Mouse (Mus musculus) intestine, embryonic 15.5 days (tissue): ENCODE results near the gene Fh1. TPM values are rescaled to one million over a fixed set of nuclear protein-coding genes. Genes with fewer than 3 reads are reported as not detected.

Experiments used
- ATAC-seq: fragments of 200-750 bp; cut with Nextera tagmentation; 2 replicates; pipeline ENCODE4 v1.8.0; 2017; ENCODE audit warnings: moderate TSS enrichment, moderate library complexity
- H3K27ac ChIP-seq: fragments of 300-500 bp; sonication (generic); 2 replicates; pipeline ENCODE4 v1.5.1; 2015; ENCODE audit warnings: mild to moderate bottlenecking, inconsistent platforms
- H3K27me3 ChIP-seq: fragments of 300-500 bp; sonication (generic); replicated peaks from 2 replicates; pipeline ENCODE4 v1.6.1; 2015; ENCODE audit warnings: inconsistent platforms
- H3K36me3 ChIP-seq: fragments of 300-500 bp; sonication (generic); 2 replicates; pipeline ENCODE4 v1.6.1; 2015; ENCODE audit warnings: inconsistent platforms
- H3K4me1 ChIP-seq: fragments of 300-500 bp; sonication (generic); replicated peaks from 2 replicates; pipeline ENCODE4 v1.6.1; 2015; ENCODE audit warnings: inconsistent platforms
- H3K4me2 ChIP-seq: fragments of 300-500 bp; sonication (generic); replicated peaks from 2 replicates; pipeline ENCODE4 v1.6.1; 2015; ENCODE audit warnings: mild to moderate bottlenecking, inconsistent platforms
- H3K4me3 ChIP-seq: fragments of 300-500 bp; sonication (generic); replicated peaks from 2 replicates; pipeline ENCODE4 v1.5.1; 2015; ENCODE audit warnings: inconsistent platforms
- H3K9ac ChIP-seq: fragments of 300-500 bp; sonication (generic); 2 replicates; pipeline ENCODE4 v1.6.1; 2015; ENCODE audit warnings: inconsistent platforms
- H3K9me3 ChIP-seq: fragments of 300-500 bp; sonication (generic); 2 replicates; pipeline ENCODE4 v1.6.1; 2016; ENCODE audit warnings: inconsistent platforms
- WGBS: fragments of 180-500 bp; shearing (Covaris S2); methylation state at CpG from one replicate; pipeline ENCODE4 v1.1.7; 2015; 5-methylcytosine and 5-hydroxymethylcytosine counted together
- polyA plus RNA-seq: library from polyadenylated mRNA; unstranded; fragments of >200 nt; fragmentation: Nextera tagmentation; extraction: Ambion mirVana; gene quantifications from 2 replicates; pipeline ENCODE4 v1.2.1, GENCODE M21; 2015

The Fh1 gene
- polyA plus RNA-seq, 1 experiment from 2014 or later, result 155 TPM

DNA sequence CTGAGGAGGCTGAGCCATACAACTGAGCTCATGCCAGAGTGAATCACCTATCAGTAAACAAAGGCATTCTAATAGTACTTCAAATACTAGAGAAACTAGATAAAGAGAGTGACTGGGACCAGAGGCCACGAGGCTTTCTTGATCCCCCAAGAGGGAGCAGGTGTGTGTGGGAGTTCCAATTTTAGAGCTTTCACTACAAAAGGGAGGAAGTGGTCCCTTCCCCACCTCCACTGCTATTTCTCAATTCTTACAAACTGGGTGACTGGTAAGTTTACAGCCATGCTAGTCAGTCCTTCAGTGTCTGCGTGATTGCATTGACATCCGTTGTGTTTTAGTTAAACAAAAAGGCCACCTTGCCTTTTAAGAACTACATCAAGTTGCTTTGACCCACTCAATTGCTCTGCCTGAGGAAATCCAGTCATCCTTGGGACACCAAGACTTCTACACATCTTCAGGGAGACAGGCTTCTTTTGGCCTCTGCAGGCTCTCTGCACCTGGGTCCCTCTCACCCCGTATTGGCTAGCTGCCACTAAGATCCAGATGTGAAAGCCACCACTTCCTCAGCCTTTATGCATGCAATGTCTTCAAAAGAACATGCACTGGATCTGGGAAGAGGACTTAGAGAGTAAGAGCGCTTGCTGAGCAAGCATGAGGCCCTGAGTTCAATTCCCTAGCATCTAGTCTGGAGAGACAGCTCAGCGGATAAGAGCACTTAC is 15.2 kb upstream of the Fh1 start:
- Histone ChIP-seq H3K9ac (no peak overlapping the region), H3K27me3 (no peaks in the 10 kb centered on the region), H3K4me3 (no peak overlapping the region), H3K9me3 (no peaks in the 10 kb centered on the region), H3K4me1 (no peaks in the 10 kb centered on the region), H3K36me3 (no peaks in the 10 kb centered on the region), H3K27ac (no peak overlapping the region), H3K4me2 (no peak overlapping the region)
- ATAC-seq, result no peak
- WGBS, result 65% methylated on average over 6 of the region's 6 CpGs

DNA sequence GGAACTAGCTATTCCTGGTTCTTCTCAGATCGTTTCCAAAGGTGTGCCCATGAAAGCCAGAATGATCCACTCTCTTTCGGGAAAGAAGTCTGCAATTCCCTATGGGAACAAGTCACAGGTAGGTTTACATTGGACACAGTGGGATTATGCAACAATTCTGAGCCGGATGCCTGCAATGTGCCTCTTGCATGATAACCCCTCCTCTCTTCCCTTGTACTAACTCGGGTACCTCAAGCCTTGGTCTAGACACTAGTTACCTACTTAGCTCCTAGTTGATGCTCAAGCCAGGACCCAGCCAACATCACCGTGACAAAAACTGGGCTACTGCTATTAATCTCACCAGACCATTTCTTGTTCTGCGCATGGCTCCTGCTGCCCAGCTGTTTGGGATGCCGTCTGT is 13.6 kb upstream of the Fh1 start:
- Histone ChIP-seq H3K36me3 (no peaks in the 10 kb centered on the region), H3K4me2 (no peak overlapping the region), H3K27ac (no peak overlapping the region), H3K4me3 (no peak overlapping the region), H3K27me3 (no peaks in the 10 kb centered on the region), H3K9me3 (no peaks in the 10 kb centered on the region), H3K9ac (no peak overlapping the region), H3K4me1 (no peaks in the 10 kb centered on the region)
- 79% methylated on average over 7 of the region's 7 CpGs for whole genome bisulfite sequencing
- no peak for ATAC-seq

DNA sequence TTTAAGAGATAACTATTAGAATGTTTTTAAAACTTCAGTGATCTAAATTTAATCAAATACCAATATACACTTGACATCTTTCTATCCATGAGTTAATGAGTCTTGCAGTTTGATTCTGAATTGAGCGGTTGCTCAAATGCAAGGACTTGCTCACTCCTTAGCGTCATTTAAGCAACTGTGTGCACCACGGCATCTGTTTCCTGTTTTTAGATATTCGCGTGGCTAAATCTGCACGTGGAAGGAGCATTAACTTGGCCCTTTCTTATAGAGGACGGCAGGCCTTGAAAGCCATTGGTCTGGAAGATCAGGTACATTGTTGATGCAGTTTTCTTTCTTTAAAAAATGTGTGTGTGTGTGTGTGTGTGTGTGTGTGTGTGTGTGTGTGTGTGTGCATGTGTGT is 12.2 kb upstream of the Fh1 start:
- no peak overlapping the region for H3K4me2 ChIP-seq
- no peaks in the 10 kb centered on the region for H3K9me3 ChIP-seq
- no peaks in the 10 kb centered on the region for H3K36me3 ChIP-seq
- no peak for ATAC-seq
- H3K27me3 ChIP-seq, result no peaks in the 10 kb centered on the region
- H3K4me1 ChIP-seq, result no peaks in the 10 kb centered on the region
- WGBS, result 76% methylated on average over 7 of the region's 7 CpGs
- no peak overlapping the region for H3K9ac ChIP-seq
- no peak overlapping the region for H3K4me3 ChIP-seq
- no peak overlapping the region for H3K27ac ChIP-seq

DNA sequence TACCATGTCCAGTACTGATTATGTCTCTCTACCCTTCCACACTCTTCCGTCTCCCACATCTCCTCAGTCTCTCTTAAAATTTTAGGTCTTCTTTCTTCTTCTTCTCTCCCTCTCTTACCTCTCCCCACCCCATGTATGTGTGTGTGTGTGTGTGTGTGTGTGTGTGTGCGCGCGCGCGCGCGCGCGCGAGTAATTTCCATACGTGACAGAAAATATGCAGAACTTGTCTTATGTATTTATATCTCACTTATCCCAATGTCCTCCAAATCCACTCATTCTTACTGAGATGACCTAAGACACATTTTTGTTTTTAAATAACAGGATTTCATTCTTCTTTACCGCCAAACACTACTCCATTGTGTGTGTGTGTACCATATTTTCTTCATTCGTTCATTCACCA is 7.0 kb upstream of the Fh1 start:
- Histone ChIP-seq H3K36me3 (no peaks in the 10 kb centered on the region), H3K27me3 (no peaks in the 10 kb centered on the region), H3K4me1 (no peaks in the 10 kb centered on the region), H3K9me3 (no peaks in the 10 kb centered on the region), H3K4me3 (no peak overlapping the region), H3K27ac (no peak overlapping the region), H3K9ac (no peak overlapping the region), H3K4me2 (no peak overlapping the region)
- no peak for ATAC-seq
- 95% methylated on average over 14 of the region's 14 CpGs for WGBS

DNA sequence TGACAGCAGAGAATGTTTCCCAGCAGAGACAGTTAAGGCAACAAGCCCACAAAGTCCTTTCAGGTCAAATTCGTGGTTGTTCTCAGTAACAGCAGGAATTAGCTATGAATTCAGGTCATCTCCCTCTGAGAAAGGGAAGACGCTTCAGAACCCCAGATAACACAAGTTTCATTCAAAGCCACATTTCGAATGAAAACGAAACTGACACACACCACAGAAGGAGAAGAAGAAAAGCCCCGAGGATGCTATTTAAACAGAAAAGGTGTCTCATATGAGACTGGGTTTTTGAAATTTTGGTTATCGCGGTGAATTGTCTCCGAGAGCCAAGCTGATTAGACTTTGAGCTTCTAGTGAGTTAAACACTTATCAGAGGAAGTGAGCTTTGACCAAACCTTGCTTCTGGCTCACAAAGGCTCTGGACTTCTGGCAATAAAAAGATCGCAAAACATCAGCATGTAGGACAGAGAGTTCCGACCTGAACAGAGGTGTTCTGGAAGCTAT is 6.3 kb upstream of the Fh1 start:
- H3K4me2 ChIP-seq, result no peak overlapping the region
- no peaks in the 10 kb centered on the region for H3K9me3 ChIP-seq
- WGBS, result 64% methylated on average over 10 of the region's 10 CpGs
- no peaks in the 10 kb centered on the region for H3K36me3 ChIP-seq
- no peaks in the 10 kb centered on the region for H3K27me3 ChIP-seq
- no peak overlapping the region for H3K9ac ChIP-seq
- H3K4me1 ChIP-seq, result no peaks in the 10 kb centered on the region
- H3K27ac ChIP-seq, result no peak overlapping the region
- no peak overlapping the region for H3K4me3 ChIP-seq
- peak; percentile 90 for ATAC-seq

DNA sequence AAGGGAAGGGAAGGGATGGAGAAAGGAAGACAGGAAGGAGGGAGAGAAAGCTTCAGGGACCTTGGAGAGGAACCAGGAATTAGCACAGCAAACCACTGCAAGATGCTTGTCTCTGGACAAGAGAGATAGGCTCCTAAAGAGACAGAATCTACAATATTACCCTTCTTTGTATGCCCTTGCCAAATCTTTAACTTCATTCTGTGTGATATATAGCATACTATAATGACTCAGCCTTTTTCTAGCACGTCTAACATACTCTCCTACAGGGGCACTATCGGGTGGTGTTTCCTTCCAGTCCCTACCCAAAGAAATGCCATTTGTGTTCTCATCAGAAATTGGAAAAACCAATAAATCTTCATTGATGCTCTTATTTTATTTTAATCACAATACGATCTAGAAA is 5.6 kb upstream of the Fh1 start:
- H3K36me3 ChIP-seq, result no peaks in the 10 kb centered on the region
- no peaks in the 10 kb centered on the region for H3K4me1 ChIP-seq
- ATAC-seq, result no peak
- H3K9ac ChIP-seq, result no peak overlapping the region
- no peak overlapping the region for H3K27ac ChIP-seq
- H3K27me3 ChIP-seq, result no peaks in the 10 kb centered on the region
- no peak overlapping the region for H3K4me3 ChIP-seq
- H3K4me2 ChIP-seq, result no peak overlapping the region
- WGBS, result 80% methylated on average over 3 of the region's 3 CpGs
- H3K9me3 ChIP-seq, result no peaks in the 10 kb centered on the region

GRCm38 (mm10) chr1:175630345-175630744 is 4.9 kb upstream of the Fh1 start:
- Histone ChIP-seq H3K9me3 (no peaks in the 10 kb centered on the region), H3K27ac (no peak overlapping the region), H3K9ac (no peak overlapping the region), H3K4me3 (no peak overlapping the region), H3K36me3 (no peaks in the 10 kb centered on the region), H3K4me2 (no peak overlapping the region), H3K4me1 (no peaks in the 10 kb centered on the region), H3K27me3 (no peaks in the 10 kb centered on the region)
- ATAC-seq, result no peak
- 72% methylated on average over 5 of the region's 5 CpGs for WGBS

DNA sequence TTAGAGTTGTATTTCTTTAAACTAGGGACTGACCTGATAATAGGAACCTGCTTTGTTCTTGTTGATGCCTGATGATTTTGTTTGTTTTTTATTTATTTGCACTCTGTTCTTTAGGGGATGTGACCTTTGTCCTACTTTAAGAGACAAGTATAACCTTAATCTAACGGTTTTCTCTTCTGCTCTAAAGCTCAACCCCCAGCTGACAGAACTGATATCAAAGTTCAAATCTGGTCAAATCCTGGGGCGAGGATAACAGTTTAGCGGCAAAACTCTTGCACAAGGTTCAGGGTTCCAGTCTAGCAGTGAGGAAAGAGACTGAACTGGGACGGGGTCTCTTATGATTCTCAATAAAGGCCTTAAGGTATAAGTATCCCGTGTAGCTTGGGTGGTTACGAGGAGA is 3.8 kb upstream of the Fh1 start:
- H3K27me3 ChIP-seq, result no peaks in the 10 kb centered on the region
- no peak overlapping the region for H3K4me3 ChIP-seq
- H3K9me3 ChIP-seq, result no peaks in the 10 kb centered on the region
- no peaks in the 10 kb centered on the region; the same call in 1 of the 2 replicates for H3K4me1 ChIP-seq
- 84% methylated on average over 6 of the region's 6 CpGs for WGBS
- H3K9ac ChIP-seq, result no peak overlapping the region
- H3K4me2 ChIP-seq, result no peak overlapping the region
- ATAC-seq, result no peak
- no peak overlapping the region for H3K27ac ChIP-seq
- H3K36me3 ChIP-seq, result no peaks in the 10 kb centered on the region

GRCm38 (mm10) chr1:175625990-175626692 is 706 bp upstream of the Fh1 start:
- Histone ChIP-seq H3K27ac (peak overlapping the region; percentile 41; the same call in 1 of the 2 replicates), H3K36me3 (no peaks in the 10 kb centered on the region), H3K4me3 (peak overlapping the region; percentile 67), H3K9ac (no peak overlapping the region), H3K9me3 (no peaks in the 10 kb centered on the region), H3K4me2 (peak overlapping the region; percentile 54), H3K4me1 (peaks cover 2% of the 10 kb centered on the region; the same call in 1 of the 2 replicates), H3K27me3 (no peaks in the 10 kb centered on the region)
- ATAC-seq, result peak; percentile 61
- 72% methylated on average over 1 of the region's 1 CpGs for WGBS

GRCm38 (mm10) chr1:175623656-175624055 is 1.8 kb downstream of the Fh1 start:
- Histone ChIP-seq H3K9me3 (no peaks in the 10 kb centered on the region), H3K4me2 (no peak overlapping the region), H3K4me1 (peaks cover 2% of the 10 kb centered on the region; the same call in 1 of the 2 replicates), H3K36me3 (no peaks in the 10 kb centered on the region), H3K4me3 (no peak overlapping the region), H3K27me3 (no peaks in the 10 kb centered on the region), H3K9ac (no peak overlapping the region), H3K27ac (no peak overlapping the region)
- WGBS, result 71% methylated on average over 6 of the region's 6 CpGs
- ATAC-seq, result no peak

DNA sequence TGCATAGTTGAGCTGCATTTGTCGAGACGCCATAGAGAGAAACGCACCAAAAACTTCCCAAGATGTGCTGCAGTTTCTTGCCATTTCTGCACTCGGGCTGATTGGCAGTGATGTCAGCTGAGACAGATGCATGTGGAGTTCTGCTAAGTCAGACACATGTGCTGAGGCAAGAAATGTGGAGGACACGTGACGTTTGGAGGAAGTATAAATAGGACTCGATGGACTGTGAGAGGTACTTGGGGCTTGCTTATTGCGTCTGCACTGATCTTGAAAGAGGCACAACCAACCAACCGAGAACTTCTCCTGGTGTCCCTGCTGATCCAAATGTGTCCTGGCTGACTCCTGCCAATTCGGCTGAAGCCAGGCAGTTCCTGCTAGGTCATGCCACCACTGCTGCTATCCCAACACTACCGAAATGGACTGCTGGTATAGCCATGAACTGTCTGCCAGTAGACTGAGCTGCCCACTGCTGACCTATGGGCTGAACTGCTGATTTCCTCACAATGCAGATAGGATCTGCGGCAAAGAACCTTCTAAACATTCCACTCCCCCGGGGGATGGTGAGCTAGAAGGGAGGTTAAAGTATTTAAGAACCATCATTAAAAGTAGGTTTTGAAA is 5.5 kb downstream of the Fh1 start, which contains the start of gene Kmo:
TSS of gene Kmo (plus strand) at position 568 of the 618 bp plus-strand sequence.
- Histone ChIP-seq H3K27me3 (no peaks in the 10 kb centered on the region), H3K4me1 (peaks cover 2% of the 10 kb centered on the region; the same call in 1 of the 2 replicates), H3K36me3 (peaks cover 14% of the 10 kb centered on the region; the same call in 1 of the 2 replicates), H3K9me3 (no peaks in the 10 kb centered on the region), H3K27ac (no peak within 1 kb of the TSS), H3K4me3 (no peak within 1 kb of the TSS), H3K4me2 (no peak within 1 kb of the TSS), H3K9ac (no peak within 1 kb of the TSS)
- no peak for ATAC-seq
- WGBS, result 90% methylated on average over 13 of the region's 13 CpGs

GRCm38 (mm10) chr1:175614992-175615391 is 10.4 kb downstream of the Fh1 start:
- no peaks in the 10 kb centered on the region for H3K9me3 ChIP-seq
- H3K36me3 ChIP-seq, result peaks cover 28% of the 10 kb centered on the region
- H3K9ac ChIP-seq, result no peak overlapping the region
- no peak for ATAC-seq
- no peaks in the 10 kb centered on the region for H3K4me1 ChIP-seq
- no peak overlapping the region for H3K4me2 ChIP-seq
- no peak overlapping the region for H3K27ac ChIP-seq
- H3K4me3 ChIP-seq, result no peak overlapping the region
- WGBS, result 96% methylated on average over 9 of the region's 9 CpGs
- H3K27me3 ChIP-seq, result no peaks in the 10 kb centered on the region
